Mouse (Mus musculus) forelimb bud, embryonic 11.5 days (tissue): ENCODE results near the gene Dst.
A peak's percentile ranks its signal among the peaks of the same experiment; 100 is the strongest.

Experiments
- DNase-seq: peaks from one replicate; pipeline ENCODE4 v3.0.0-alpha.2; 2012; ENCODE audit warnings: low read depth, low spot score

The Dst gene

GRCm38 (mm10) chr1:33908191-33908962 is at the start of gene Dst:
Dst (plus strand) TSS chr1:33908225.
- DNase-seq = no peak

- no peak for DNase-seq
These were observed 39.0 kb upstream of the Dst start for GRCm38 (mm10) chr1:33869031-33869430.

- DNase-seq = no peak
These were observed 38.6 kb upstream of the Dst start for GRCm38 (mm10) chr1:33869437-33869836.

- no peak for DNase-seq
These were observed 34.5 kb upstream of the Dst start for GRCm38 (mm10) chr1:33873561-33873960.

GRCm38 (mm10) chr1:33875691-33876090 is 32.3 kb upstream of the Dst start:
- DNase-seq = peak; percentile 40

GRCm38 (mm10) chr1:33876416-33876815 is 31.6 kb upstream of the Dst start:
- no peak for DNase-seq

GRCm38 (mm10) chr1:33878170-33878569 is 29.9 kb upstream of the Dst start:
- DNase-seq = no peak

GRCm38 (mm10) chr1:33883102-33883839 is 24.8 kb upstream of the Dst start:
- no peak for DNase-seq

- peak; percentile 43 for DNase-seq
These were observed 15.2 kb upstream of the Dst start for GRCm38 (mm10) chr1:33892784-33893183.

- DNase-seq = no peak
These were observed 11.9 kb upstream of the Dst start for GRCm38 (mm10) chr1:33896116-33896515.

GRCm38 (mm10) chr1:33896666-33897065 is 11.4 kb upstream of the Dst start:
- DNase-seq = no peak

GRCm38 (mm10) chr1:33897426-33897825 is 10.6 kb upstream of the Dst start:
- no peak for DNase-seq

GRCm38 (mm10) chr1:33898373-33898772 is 9.7 kb upstream of the Dst start:
- no peak for DNase-seq

GRCm38 (mm10) chr1:33900175-33900574 is 7.8 kb upstream of the Dst start:
- DNase-seq = no peak

GRCm38 (mm10) chr1:33903587-33903986 is 4.4 kb upstream of the Dst start:
- no peak for DNase-seq

- no peak for DNase-seq
These were observed 1.8 kb upstream of the Dst start for GRCm38 (mm10) chr1:33906216-33906615.

GRCm38 (mm10) chr1:33906927-33907326 is 1.1 kb upstream of the Dst start:
- DNase-seq = peak; percentile 23

GRCm38 (mm10) chr1:33907421-33908190 is 419 bp upstream of the Dst start, which contains the start of gene Bend6:
Bend6 (minus strand) TSS chr1:33907816.
- DNase-seq = peak; percentile 59

GRCm38 (mm10) chr1:33911589-33911988 is 3.6 kb downstream of the Dst start:
- no peak for DNase-seq

GRCm38 (mm10) chr1:33916554-33916953 is 8.5 kb downstream of the Dst start:
- DNase-seq = no peak

- no peak for DNase-seq
These were observed 14.9 kb downstream of the Dst start for GRCm38 (mm10) chr1:33922975-33923374.

- no peak for DNase-seq
These were observed 17.3 kb downstream of the Dst start for GRCm38 (mm10) chr1:33925283-33925682.
